Mouse (Mus musculus) hindbrain, embryonic 16.5 days (tissue): ENCODE measurements around the gene Gabrp. TPM values are rescaled to one million over a fixed set of nuclear protein-coding genes. Genes with fewer than 3 reads are reported as not detected.
A peak's percentile ranks its signal among the peaks of the same experiment; 100 is the strongest.

Experiments used
- ATAC-seq: fragments of 200-750 bp; cut with Nextera tagmentation; 2 replicates; pipeline ENCODE4 v1.8.0; 2017; ENCODE audit warnings: moderate TSS enrichment, moderate library complexity
- H3K27ac ChIP-seq: fragments of 300-500 bp; sonication (generic); 2 replicates; pipeline ENCODE4 v1.5.1; 2014; ENCODE audit warnings: low read depth, mild to moderate bottlenecking, control low read depth, low read length, moderate library complexity
- H3K27me3 ChIP-seq: fragments of 300-500 bp; sonication (generic); replicated peaks from 2 replicates; pipeline ENCODE4 v1.6.1; 2014; ENCODE audit warnings: low read length; ENCODE audit not compliant: control insufficient read depth, insufficient read depth
- H3K36me3 ChIP-seq: fragments of 300-500 bp; sonication (generic); 2 replicates; pipeline ENCODE4 v1.6.1; 2014; ENCODE audit warnings: mild to moderate bottlenecking, low read length, moderate library complexity, mixed read lengths; ENCODE audit not compliant: control insufficient read depth, insufficient read depth
- H3K4me1 ChIP-seq: fragments of 300-500 bp; sonication (generic); 2 replicates; pipeline ENCODE4 v1.6.1; 2014; ENCODE audit warnings: low read depth, low read length; ENCODE audit not compliant: control insufficient read depth, insufficient read depth
- H3K4me2 ChIP-seq: fragments of 300-500 bp; sonication (generic); 2 replicates; pipeline ENCODE4 v1.6.1; 2014; ENCODE audit warnings: mild to moderate bottlenecking, low read length, control low read depth, moderate library complexity
- H3K4me3 ChIP-seq: fragments of 300-500 bp; sonication (generic); 2 replicates; pipeline ENCODE4 v1.5.1; 2014; ENCODE audit warnings: mild to moderate bottlenecking, low read length, control low read depth, moderate library complexity
- H3K9ac ChIP-seq: fragments of 300-500 bp; sonication (generic); 2 replicates; pipeline ENCODE4 v1.6.1; 2014; ENCODE audit warnings: low read depth, mild to moderate bottlenecking, control low read depth, low read length, moderate library complexity
- H3K9me3 ChIP-seq: fragments of 300-500 bp; sonication (generic); 2 replicates; pipeline ENCODE4 v1.6.1; 2014; ENCODE audit warnings: mild to moderate bottlenecking, low read length, moderate library complexity; ENCODE audit not compliant: control insufficient read depth
- WGBS: fragments of 180-500 bp; shearing (Covaris S2); extraction: QIAGEN DNeasy Blood & Tissue Kit; methylation state at CpG from one replicate; pipeline ENCODE4 v1.1.7; 2014; 5-methylcytosine and 5-hydroxymethylcytosine counted together
- polyA plus RNA-seq: library from polyadenylated mRNA; unstranded; fragments of >200 nt; fragmentation: Nextera tagmentation; extraction: Ambion mirVana; gene quantifications from 2 replicates; pipeline ENCODE4 v1.2.1, GENCODE M21; 2015

The Gabrp gene
- polyA plus RNA-seq, 1 experiment from 2014 or later: not detected

- Histone ChIP-seq H3K9me3 (no peaks in the 10 kb centered on the region), H3K4me3 (no peak overlapping the region), H3K4me2 (no peak overlapping the region), H3K4me1 (no peaks in the 10 kb centered on the region), H3K27me3 (no peaks in the 10 kb centered on the region), H3K9ac (no peak overlapping the region), H3K36me3 (no peaks in the 10 kb centered on the region), H3K27ac (no peak overlapping the region)
- WGBS: 73% methylated on average over 11 of the region's 11 CpGs
- ATAC-seq: no peak
Observed at GRCm38 (mm10) chr11:33544121-33544520, 34.6 kb downstream of the Gabrp start.

- WGBS: 78% methylated on average over 5 of the region's 5 CpGs
- Histone ChIP-seq H3K27ac (no peak overlapping the region), H3K9ac (no peak overlapping the region), H3K4me1 (no peaks in the 10 kb centered on the region), H3K27me3 (no peaks in the 10 kb centered on the region), H3K9me3 (no peaks in the 10 kb centered on the region), H3K4me3 (no peak overlapping the region), H3K36me3 (no peaks in the 10 kb centered on the region), H3K4me2 (no peak overlapping the region)
- no peak for ATAC-seq
Observed at GRCm38 (mm10) chr11:33537390-33538125, 41.2 kb downstream of the Gabrp start.

DNA sequence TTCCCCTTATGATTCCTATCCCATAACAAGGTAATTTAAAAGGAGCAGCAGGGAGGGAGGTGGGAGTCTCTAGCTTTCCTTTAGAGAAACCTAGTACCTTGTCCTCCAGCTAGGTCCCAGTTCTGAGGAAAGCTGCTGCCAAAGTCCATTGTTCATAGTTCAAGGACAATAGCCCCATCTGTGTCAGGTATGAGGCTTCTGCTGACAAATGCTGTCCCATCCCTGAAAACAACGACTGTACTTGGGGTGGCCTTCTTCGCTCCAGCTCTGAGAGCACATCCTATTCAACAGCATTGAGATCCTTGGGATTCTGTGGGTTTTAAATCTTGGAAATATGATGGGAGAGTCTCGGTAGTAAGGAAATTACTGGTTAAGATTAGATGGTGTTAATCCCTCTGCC is 42.1 kb downstream of the Gabrp start:
- ATAC-seq: no peak
- no peak overlapping the region for H3K27ac ChIP-seq
- no peak overlapping the region for H3K4me2 ChIP-seq
- no peaks in the 10 kb centered on the region for H3K27me3 ChIP-seq
- H3K4me3 ChIP-seq: no peak overlapping the region
- H3K9ac ChIP-seq: no peak overlapping the region
- WGBS: 89% methylated on average over 3 of the region's 3 CpGs
- no peaks in the 10 kb centered on the region for H3K36me3 ChIP-seq
- H3K4me1 ChIP-seq: no peaks in the 10 kb centered on the region
- no peaks in the 10 kb centered on the region for H3K9me3 ChIP-seq

GRCm38 (mm10) chr11:33534541-33534940 is 44.2 kb downstream of the Gabrp start:
- 91% methylated on average over 4 of the region's 4 CpGs for WGBS
- no peak for ATAC-seq
- H3K4me2 ChIP-seq: no peak overlapping the region

DNA sequence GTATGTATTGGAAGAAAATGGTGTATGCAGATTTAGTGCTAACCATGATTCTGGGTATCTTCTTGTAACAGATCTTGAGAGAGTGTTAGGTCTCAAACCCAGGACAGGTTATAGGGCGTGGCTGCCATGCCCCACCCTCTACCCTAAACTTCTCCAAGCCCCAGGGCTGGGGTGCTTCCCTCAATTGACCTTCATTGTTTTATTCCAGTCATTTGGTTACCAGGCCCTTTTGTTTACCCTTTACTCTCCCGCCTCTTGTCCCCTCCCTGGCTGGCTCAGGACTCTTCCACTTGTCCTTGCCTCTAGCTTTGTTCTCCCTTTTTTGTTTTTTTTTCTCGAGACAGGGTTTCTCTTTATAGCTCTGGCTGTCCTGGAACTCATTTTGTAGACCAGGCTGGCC is 45.2 kb downstream of the Gabrp start:
- Histone ChIP-seq H3K4me2 (no peak overlapping the region), H3K27me3 (no peaks in the 10 kb centered on the region), H3K9ac (no peak overlapping the region), H3K4me1 (no peaks in the 10 kb centered on the region), H3K4me3 (no peak overlapping the region), H3K36me3 (no peaks in the 10 kb centered on the region), H3K9me3 (no peaks in the 10 kb centered on the region), H3K27ac (no peak overlapping the region)
- 68% methylated on average over 3 of the region's 3 CpGs for WGBS
- no peak for ATAC-seq

More at GRCm38 (mm10) chr11:33534541-33534940, 44.2 kb downstream of the Gabrp start:
- H3K27ac ChIP-seq: no peak overlapping the region
- H3K36me3 ChIP-seq: no peaks in the 10 kb centered on the region
- H3K9me3 ChIP-seq: no peaks in the 10 kb centered on the region
- H3K27me3 ChIP-seq: no peaks in the 10 kb centered on the region
- H3K4me3 ChIP-seq: no peak overlapping the region
- no peak overlapping the region for H3K9ac ChIP-seq
- H3K4me1 ChIP-seq: no peaks in the 10 kb centered on the region

GRCm38 (mm10) chr11:33529576-33529975 is 49.2 kb downstream of the Gabrp start:
- Histone ChIP-seq H3K9me3 (no peaks in the 10 kb centered on the region), H3K4me3 (no peak overlapping the region), H3K4me2 (no peak overlapping the region), H3K27me3 (no peaks in the 10 kb centered on the region), H3K9ac (no peak overlapping the region), H3K36me3 (no peaks in the 10 kb centered on the region), H3K4me1 (no peaks in the 10 kb centered on the region), H3K27ac (no peak overlapping the region)
- WGBS: 76% methylated on average over 2 of the region's 2 CpGs
- ATAC-seq: no peak

GRCm38 (mm10) chr11:33513376-33513991 is 65.3 kb downstream of the Gabrp start, which contains the start of gene Ranbp17:
TSS of gene Ranbp17 (minus strand) at chr11:33513746.
- peak within 1 kb of the TSS; percentile 76 for H3K4me2 ChIP-seq
- ATAC-seq: peak; percentile 90
- H3K9me3 ChIP-seq: no peaks in the 10 kb centered on the region
- WGBS: 2% methylated on average over 50 of the region's 72 CpGs
- peak within 1 kb of the TSS; percentile 99 for H3K4me3 ChIP-seq
- H3K36me3 ChIP-seq: no peaks in the 10 kb centered on the region
- peaks cover 3% of the 10 kb centered on the region for H3K4me1 ChIP-seq
- no peaks in the 10 kb centered on the region for H3K27me3 ChIP-seq
- H3K9ac ChIP-seq: peak within 1 kb of the TSS; percentile 97
- H3K27ac ChIP-seq: peak within 1 kb of the TSS; percentile 88

- Histone ChIP-seq H3K4me1 (peaks cover 3% of the 10 kb centered on the region), H3K9ac (peak overlapping the region; percentile 97), H3K4me2 (peak overlapping the region; percentile 76), H3K36me3 (no peaks in the 10 kb centered on the region), H3K9me3 (no peaks in the 10 kb centered on the region), H3K27me3 (no peaks in the 10 kb centered on the region), H3K4me3 (peak overlapping the region; percentile 99), H3K27ac (peak overlapping the region; percentile 88)
- WGBS: under 1% methylated on average over 41 of the region's 43 CpGs
- peak; percentile 92 for ATAC-seq
Observed at GRCm38 (mm10) chr11:33512854-33513375, 65.8 kb downstream of the Gabrp start.

DNA sequence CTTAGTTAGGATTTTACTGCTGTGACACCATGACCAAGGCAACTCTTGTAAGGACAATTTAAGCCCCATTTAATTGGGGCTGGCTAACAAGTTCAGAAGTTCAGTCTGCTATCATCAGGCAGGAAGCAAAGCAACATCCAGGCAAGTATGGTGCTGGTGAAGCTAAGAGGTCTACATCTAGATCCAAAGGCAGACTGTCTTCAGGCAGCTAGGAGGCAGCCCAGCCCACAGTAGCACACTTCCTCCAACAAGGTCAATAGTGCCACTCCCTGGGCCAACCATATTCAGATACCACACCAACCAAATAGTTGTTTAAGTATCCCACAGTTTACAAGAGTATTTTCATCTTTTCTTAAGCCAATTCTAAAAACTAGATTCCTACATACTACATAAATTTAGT is 69.4 kb downstream of the Gabrp start:
- Histone ChIP-seq H3K9me3 (no peaks in the 10 kb centered on the region), H3K4me2 (no peak overlapping the region), H3K9ac (no peak overlapping the region), H3K4me1 (peaks cover 3% of the 10 kb centered on the region), H3K36me3 (no peaks in the 10 kb centered on the region), H3K27me3 (no peaks in the 10 kb centered on the region), H3K27ac (no peak overlapping the region), H3K4me3 (no peak overlapping the region)
- ATAC-seq: no peak
